Mouse (Mus musculus) cerebellum, adult 2 months (tissue): Measurements from ENCODE around the gene Dlgap4. TPM values are rescaled to one million over a fixed set of nuclear protein-coding genes. Genes with fewer than 3 reads are reported as not detected.

Source experiments
- DNase-seq, 2 experiments: peaks; one replicate each; pipeline ENCODE4 v3.0.0; 2021
- H3K27ac ChIP-seq: fragments of 200-500 bp; 2 replicates; pipeline ENCODE4 v1.5.1; 2012; ENCODE audit warnings: low read length, control low read depth, inconsistent platforms; ENCODE audit not compliant: insufficient read depth
- H3K27me3 ChIP-seq: fragments of 200-500 bp; 2 replicates; pipeline ENCODE4 v1.6.1; 2012; ENCODE audit warnings: inconsistent platforms, mild to moderate bottlenecking, low read length, moderate library complexity; ENCODE audit not compliant: control insufficient read depth, insufficient read depth
- H3K4me1 ChIP-seq: fragments of 200-500 bp; 2 replicates; pipeline ENCODE4 v1.6.1; 2011; ENCODE audit warnings: low read length; ENCODE audit not compliant: control insufficient read depth, insufficient read depth
- H3K4me3 ChIP-seq: fragments of 200-500 bp; replicated peaks from 2 replicates; pipeline ENCODE3; 2011; ENCODE audit warnings: mild to moderate bottlenecking, low read depth, low read length, control low read depth; ENCODE audit not compliant: insufficient read depth
- CTCF ChIP-seq: fragments of 200-500 bp; IDR thresholded peaks from 2 replicates; pipeline ENCODE4 v1.5.1; 2011; ENCODE audit warnings: low read depth, mild to moderate bottlenecking, control low read depth, low read length, moderate library complexity, borderline replicate concordance; ENCODE audit not compliant: insufficient read depth
- POLR2A ChIP-seq: fragments of 200-500 bp; IDR thresholded peaks from 2 replicates; pipeline ENCODE4 v1.6.1; 2011; ENCODE audit warnings: low read length, control low read depth, borderline replicate concordance; ENCODE audit not compliant: insufficient read depth
- WGBS: fragments of 180-500 bp; shearing (Covaris S2); methylation state at CpG from one replicate; pipeline ENCODE4 v1.1.7; 2018; 5-methylcytosine and 5-hydroxymethylcytosine counted together
- polyA plus RNA-seq: library from polyadenylated mRNA; depleted of rRNA; stranded (reverse); fragments of >200 nt; gene quantifications from 2 replicates; pipeline ENCODE4 v1.2.3, GENCODE M21; 2012; rRNA removed

Dlgap4 gene
- polyA plus RNA-seq, 1 experiment: 130 TPM

DNA sequence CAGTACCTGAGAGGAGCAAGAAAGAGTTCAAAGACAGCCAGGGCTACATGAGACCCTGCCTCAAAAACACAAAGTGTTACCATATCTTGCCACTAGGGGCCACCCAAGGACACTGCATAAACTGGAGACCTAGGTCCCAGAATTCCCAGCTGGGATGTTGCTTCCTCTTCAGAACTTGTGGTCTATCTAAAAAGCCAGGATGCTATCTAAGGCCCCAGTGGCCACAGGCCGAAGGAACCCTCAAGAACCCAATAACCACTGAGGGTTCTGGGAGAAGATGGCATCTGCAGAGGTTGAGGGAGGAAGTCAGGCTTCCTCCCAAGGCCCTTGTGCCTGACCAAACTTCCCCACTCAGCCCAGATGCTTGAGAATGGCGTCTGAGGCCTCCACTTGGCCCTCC, 196.1 kb downstream of the Dlgap4 start:
- H3K27me3 ChIP-seq: no peaks in the 10 kb centered on the region
- peak; percentile 45 to 66 for DNase-seq
- no peak overlapping the region for H3K27ac ChIP-seq
- H3K4me3 ChIP-seq: no peak overlapping the region
- H3K4me1 ChIP-seq: no peaks in the 10 kb centered on the region
- no peak for TF ChIP-seq POLR2A
- peak; percentile 82 for TF ChIP-seq CTCF
- WGBS: 32% methylated on average over 2 of the region's 2 CpGs

GRCm38 (mm10) chr2:156810716-156811115, 197.2 kb downstream of the Dlgap4 start:
- no peak for TF ChIP-seq POLR2A
- no peak for TF ChIP-seq CTCF
- Histone ChIP-seq H3K4me3 (no peak overlapping the region), H3K27ac (no peak overlapping the region), H3K27me3 (no peaks in the 10 kb centered on the region), H3K4me1 (no peaks in the 10 kb centered on the region)
- WGBS: 91% methylated on average over 10 of the region's 10 CpGs
- no peak for DNase-seq

GRCm38 (mm10) chr2:156811556-156811955, 198.1 kb downstream of the Dlgap4 start:
- Histone ChIP-seq H3K27me3 (no peaks in the 10 kb centered on the region), H3K4me1 (no peaks in the 10 kb centered on the region), H3K4me3 (no peak overlapping the region), H3K27ac (no peak overlapping the region)
- no peak for DNase-seq
- 84% methylated on average over 5 of the region's 5 CpGs for WGBS
- TF ChIP-seq CTCF: no peak
- no peak for TF ChIP-seq POLR2A

Other genes starting within 250 kb of the Dlgap4 start
- gene Epb41l1, start 192.8 kb upstream of the Dlgap4 start, polyA plus RNA-seq: 219 and 223 TPM in 2 replicates
- 41.4 and 43.2 TPM in 2 replicates for gene Aar2, start 66.1 kb upstream of the Dlgap4 start, polyA plus RNA-seq
- 39.2 and 40.0 TPM in 2 replicates for gene Myl9, start 161.7 kb downstream of the Dlgap4 start, polyA plus RNA-seq
- gene Tgif2, start 226.3 kb downstream of the Dlgap4 start, polyA plus RNA-seq: 1.8 and 2.3 TPM in 2 replicates
- gene 4930518I15Rik, start 244.2 kb downstream of the Dlgap4 start, polyA plus RNA-seq: 5.4 and 5.8 TPM in 2 replicates
- 145 and 149 TPM in 2 replicates for gene Rab5if, start 249.4 kb downstream of the Dlgap4 start, polyA plus RNA-seq